Mouse (Mus musculus) heart, embryonic 13.5 days (tissue): ENCODE results near the gene Susd4. TPM values are rescaled to one million over a fixed set of nuclear protein-coding genes. Genes with fewer than 3 reads are reported as not detected.

Experiments
- ATAC-seq: fragments of 200-750 bp; cut with Nextera tagmentation; 2 replicates; pipeline ENCODE4 v1.8.0; 2017; ENCODE audit warnings: moderate TSS enrichment; ENCODE audit not compliant: insufficient number of reproducible peaks, low FRiP score, low TSS enrichment; ENCODE audit errors: extremely low read depth
- H3K27ac ChIP-seq: fragments of 300-500 bp; sonication (generic); replicated peaks from 2 replicates; pipeline ENCODE4 v1.5.1; 2015; ENCODE audit warnings: moderate library complexity, mild to moderate bottlenecking, inconsistent platforms
- H3K27me3 ChIP-seq: fragments of 300-500 bp; sonication (generic); replicated peaks from 2 replicates; pipeline ENCODE4 v1.6.1; 2015; ENCODE audit warnings: mild to moderate bottlenecking, inconsistent platforms
- H3K36me3 ChIP-seq: fragments of 300-500 bp; sonication (generic); 2 replicates; pipeline ENCODE4 v1.6.1; 2015; ENCODE audit warnings: mild to moderate bottlenecking, inconsistent platforms
- H3K4me1 ChIP-seq: fragments of 300-500 bp; sonication (generic); 2 replicates; pipeline ENCODE4 v1.6.1; 2015; ENCODE audit warnings: inconsistent platforms
- H3K4me2 ChIP-seq: fragments of 300-500 bp; sonication (generic); 2 replicates; pipeline ENCODE4 v1.6.1; 2015; ENCODE audit warnings: inconsistent platforms, mild to moderate bottlenecking, moderate library complexity
- H3K4me3 ChIP-seq: fragments of 300-500 bp; sonication (generic); 2 replicates; pipeline ENCODE4 v1.5.1; 2015; ENCODE audit warnings: moderate library complexity, mild to moderate bottlenecking, inconsistent platforms
- H3K9ac ChIP-seq: fragments of 300-500 bp; sonication (generic); 2 replicates; pipeline ENCODE4 v1.6.1; 2015; ENCODE audit warnings: inconsistent platforms, mild to moderate bottlenecking, moderate library complexity
- H3K9me3 ChIP-seq: fragments of 300-500 bp; sonication (generic); 2 replicates; pipeline ENCODE4 v1.6.1; 2016; ENCODE audit warnings: inconsistent platforms
- WGBS: fragments of 180-500 bp; shearing (Covaris S2); methylation state at CpG from one replicate; pipeline ENCODE4 v1.1.7; 2015; ENCODE audit warnings: mixed read lengths; 5-methylcytosine and 5-hydroxymethylcytosine counted together
- polyA plus RNA-seq: library from polyadenylated mRNA; unstranded; fragments of >200 nt; fragmentation: Nextera tagmentation; extraction: Ambion mirVana; gene quantifications from 2 replicates; pipeline ENCODE4 v1.2.1, GENCODE M21; 2015

Gene Susd4
- polyA plus RNA-seq, 1 experiment from 2014 or later: 5.5 TPM

DNA sequence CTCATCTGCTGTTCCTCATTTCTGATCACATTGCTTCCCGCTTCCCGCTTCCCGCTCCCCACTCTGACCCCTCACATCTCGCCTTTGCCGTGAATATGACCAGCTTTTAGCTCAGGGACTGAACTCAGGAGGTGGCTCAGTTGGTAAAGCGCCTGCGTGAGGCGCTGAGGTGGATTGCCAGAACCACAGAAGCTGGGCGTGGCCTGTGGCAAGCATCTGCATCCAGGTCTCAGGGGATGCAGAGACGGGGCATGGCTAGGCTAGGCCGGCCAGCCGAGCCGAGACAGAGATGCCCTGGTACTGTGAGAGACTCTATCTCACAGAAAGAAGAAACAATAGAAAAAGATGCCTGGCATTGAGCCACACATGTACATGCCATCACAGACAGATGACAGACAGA is 93.0 kb downstream of the Susd4 start:
- 75% methylated on average over 13 of the region's 13 CpGs for WGBS
- Histone ChIP-seq H3K4me1 (peaks cover 6% of the 10 kb centered on the region), H3K4me2 (no peak overlapping the region), H3K9ac (no peak overlapping the region), H3K36me3 (no peaks in the 10 kb centered on the region), H3K9me3 (no peaks in the 10 kb centered on the region), H3K27ac (no peak overlapping the region), H3K27me3 (0 out of 2 replicates have a peak, but pooled peaks cover 3% of the 10 kb centered on the region), H3K4me3 (no peak overlapping the region)
- ATAC-seq: no peak

DNA sequence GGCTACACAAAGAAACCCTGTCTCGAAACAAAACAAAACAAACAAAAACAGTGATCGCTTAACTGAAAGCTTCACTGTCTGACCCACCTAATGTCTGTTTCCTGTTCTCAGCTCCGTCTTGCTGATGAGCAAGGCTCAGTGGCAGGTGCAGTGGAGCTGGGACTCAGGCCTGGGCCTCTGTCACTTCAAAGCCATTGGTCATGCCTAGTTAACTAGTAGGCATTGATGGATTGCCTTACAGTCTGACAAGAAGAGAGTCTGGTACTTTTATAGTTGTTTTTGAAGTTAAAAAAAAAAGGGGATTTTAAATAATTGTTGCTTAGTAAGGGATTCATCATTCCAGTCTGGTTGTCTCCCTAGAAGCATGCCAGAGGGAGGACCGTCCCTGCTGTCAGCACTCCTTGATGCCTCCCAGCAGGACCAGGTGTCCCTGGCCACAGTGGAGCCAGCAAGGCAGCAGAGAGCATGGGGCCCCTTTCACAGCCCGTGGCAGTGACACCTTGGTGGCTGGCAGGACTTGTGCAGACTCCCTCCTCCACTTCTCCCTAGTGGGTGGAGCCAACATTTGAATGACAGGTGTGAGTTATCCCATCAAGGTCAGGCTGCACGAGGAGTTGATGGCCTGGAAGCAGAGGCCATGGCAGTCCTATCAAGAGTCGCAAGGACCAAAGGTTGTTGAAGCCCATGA is 98.2 kb downstream of the Susd4 start:
- no peak overlapping the region for H3K27ac ChIP-seq
- H3K4me3 ChIP-seq: no peak overlapping the region
- no peaks in the 10 kb centered on the region for H3K9me3 ChIP-seq
- peaks cover 12% of the 10 kb centered on the region for H3K4me1 ChIP-seq
- no peak overlapping the region for H3K9ac ChIP-seq
- 43% methylated on average over 7 of the region's 7 CpGs for WGBS
- no peaks in the 10 kb centered on the region for H3K36me3 ChIP-seq
- H3K27me3 ChIP-seq: 0 out of 2 replicates have a peak, but pooled peaks cover under 1% of the 10 kb centered on the region
- no peak overlapping the region for H3K4me2 ChIP-seq
- ATAC-seq: no peak

GRCm38 (mm10) chr1:182863396-182863795 is 99.7 kb downstream of the Susd4 start:
- H3K9me3 ChIP-seq: no peaks in the 10 kb centered on the region
- H3K4me3 ChIP-seq: no peak overlapping the region
- H3K27ac ChIP-seq: no peak overlapping the region
- no peak for ATAC-seq
- no peak overlapping the region for H3K4me2 ChIP-seq
- H3K9ac ChIP-seq: no peak overlapping the region
- H3K4me1 ChIP-seq: peaks cover 9% of the 10 kb centered on the region
- no peaks in the 10 kb centered on the region for H3K36me3 ChIP-seq
- 76% methylated on average over 6 of the region's 6 CpGs for WGBS
- H3K27me3 ChIP-seq: no peaks in the 10 kb centered on the region

- H3K9ac ChIP-seq: no peak overlapping the region
- WGBS: 83% methylated on average over 3 of the region's 3 CpGs
- no peaks in the 10 kb centered on the region for H3K27me3 ChIP-seq
- H3K4me1 ChIP-seq: peaks cover 9% of the 10 kb centered on the region; the same call in 1 of the 2 replicates
- no peak for ATAC-seq
- peaks cover 12% of the 10 kb centered on the region; the same call in 1 of the 2 replicates for H3K36me3 ChIP-seq
- no peak overlapping the region for H3K4me2 ChIP-seq
- peaks cover 20% of the 10 kb centered on the region for H3K9me3 ChIP-seq
- H3K4me3 ChIP-seq: no peak overlapping the region
- H3K27ac ChIP-seq: no peak overlapping the region
Observed at GRCm38 (mm10) chr1:182867886-182868285, 104.2 kb downstream of the Susd4 start.

GRCm38 (mm10) chr1:182868432-182869113 is 104.9 kb downstream of the Susd4 start:
- H3K27ac ChIP-seq: no peak overlapping the region
- no peaks in the 10 kb centered on the region for H3K27me3 ChIP-seq
- H3K9ac ChIP-seq: no peak overlapping the region
- H3K36me3 ChIP-seq: peaks cover 12% of the 10 kb centered on the region; the same call in 1 of the 2 replicates
- H3K4me2 ChIP-seq: no peak overlapping the region
- ATAC-seq: no peak
- no peak overlapping the region for H3K4me3 ChIP-seq
- 60% methylated on average over 14 of the region's 14 CpGs for WGBS
- peaks cover 26% of the 10 kb centered on the region for H3K9me3 ChIP-seq
- peaks cover 9% of the 10 kb centered on the region; the same call in 1 of the 2 replicates for H3K4me1 ChIP-seq

DNA sequence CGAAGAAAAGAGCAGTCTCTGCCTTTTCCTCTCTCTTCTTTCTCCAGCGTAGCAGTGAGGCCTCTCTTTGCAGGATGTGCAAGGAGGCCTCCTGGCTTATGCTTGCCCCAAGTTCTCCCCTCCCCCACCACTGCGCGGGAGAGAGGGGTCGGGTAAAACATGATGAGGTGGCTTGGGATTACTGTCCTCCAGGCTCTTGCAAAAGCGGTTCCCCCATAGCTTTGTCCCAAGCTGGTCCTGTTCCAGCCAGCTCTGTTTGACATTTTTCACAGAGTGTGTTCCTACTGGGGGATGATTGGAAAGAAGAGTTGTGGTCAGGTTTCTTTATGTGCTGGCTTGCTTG is 105.4 kb downstream of the Susd4 start:
- H3K27me3 ChIP-seq: no peaks in the 10 kb centered on the region
- peaks cover 27% of the 10 kb centered on the region for H3K9me3 ChIP-seq
- H3K4me3 ChIP-seq: no peak overlapping the region
- WGBS: 48% methylated on average over 6 of the region's 6 CpGs
- peaks cover 9% of the 10 kb centered on the region; the same call in 1 of the 2 replicates for H3K4me1 ChIP-seq
- H3K4me2 ChIP-seq: no peak overlapping the region
- no peak for ATAC-seq
- no peak overlapping the region for H3K27ac ChIP-seq
- peaks cover 12% of the 10 kb centered on the region; the same call in 1 of the 2 replicates for H3K36me3 ChIP-seq
- H3K9ac ChIP-seq: no peak overlapping the region

DNA sequence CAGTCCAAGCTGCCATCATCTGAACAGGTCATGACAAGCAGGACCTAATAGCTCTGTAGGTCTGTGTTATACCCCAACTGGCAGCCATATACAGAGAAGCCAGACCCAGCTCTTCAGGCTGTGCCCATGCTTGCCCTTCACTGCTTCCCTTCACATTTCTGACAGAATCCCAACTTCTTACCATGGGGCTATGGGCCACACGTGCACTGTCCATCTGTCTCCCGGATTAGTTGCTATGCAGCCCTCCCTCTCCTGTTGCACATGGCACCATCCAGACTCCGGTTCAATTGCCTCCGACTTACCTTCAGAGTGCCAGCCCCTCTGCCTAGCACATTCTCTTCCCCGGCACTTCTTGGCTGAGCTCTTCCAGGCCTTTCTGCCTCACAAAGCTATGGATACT is 114.5 kb downstream of the Susd4 start:
- H3K27me3 ChIP-seq: no peaks in the 10 kb centered on the region
- H3K9ac ChIP-seq: no peak overlapping the region
- ATAC-seq: no peak
- H3K27ac ChIP-seq: no peak overlapping the region
- H3K4me2 ChIP-seq: no peak overlapping the region
- H3K9me3 ChIP-seq: peaks cover 5% of the 10 kb centered on the region; the same call in 1 of the 2 replicates
- H3K4me3 ChIP-seq: no peak overlapping the region
- H3K4me1 ChIP-seq: peaks cover 15% of the 10 kb centered on the region
- WGBS: 84% methylated on average over 5 of the region's 5 CpGs
- no peaks in the 10 kb centered on the region for H3K36me3 ChIP-seq

DNA sequence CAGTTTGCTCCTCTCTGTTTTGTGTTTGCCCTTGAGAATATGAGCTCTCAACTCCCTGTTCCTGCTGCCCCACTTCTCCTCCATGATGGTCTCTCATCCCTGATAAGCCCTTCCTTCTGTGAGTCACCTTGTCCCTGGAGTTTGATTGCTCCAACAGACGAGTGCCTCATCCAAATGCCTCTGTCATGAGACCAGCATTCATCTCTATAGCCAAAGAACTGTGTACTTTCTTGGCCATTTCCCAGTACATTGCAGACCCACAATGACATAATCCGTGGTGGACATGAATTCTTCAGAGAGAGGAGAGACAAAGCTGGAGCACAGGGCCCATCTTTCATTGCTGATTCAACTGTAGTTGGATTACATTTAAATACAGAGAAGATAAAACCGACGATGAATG is 115.1 kb downstream of the Susd4 start:
- H3K36me3 ChIP-seq: no peaks in the 10 kb centered on the region
- no peak overlapping the region for H3K9ac ChIP-seq
- H3K4me2 ChIP-seq: no peak overlapping the region
- no peak overlapping the region for H3K4me3 ChIP-seq
- peaks cover 15% of the 10 kb centered on the region for H3K4me1 ChIP-seq
- no peaks in the 10 kb centered on the region for H3K27me3 ChIP-seq
- WGBS: 67% methylated on average over 4 of the region's 4 CpGs
- no peak overlapping the region for H3K27ac ChIP-seq
- no peaks in the 10 kb centered on the region for H3K9me3 ChIP-seq
- no peak for ATAC-seq

DNA sequence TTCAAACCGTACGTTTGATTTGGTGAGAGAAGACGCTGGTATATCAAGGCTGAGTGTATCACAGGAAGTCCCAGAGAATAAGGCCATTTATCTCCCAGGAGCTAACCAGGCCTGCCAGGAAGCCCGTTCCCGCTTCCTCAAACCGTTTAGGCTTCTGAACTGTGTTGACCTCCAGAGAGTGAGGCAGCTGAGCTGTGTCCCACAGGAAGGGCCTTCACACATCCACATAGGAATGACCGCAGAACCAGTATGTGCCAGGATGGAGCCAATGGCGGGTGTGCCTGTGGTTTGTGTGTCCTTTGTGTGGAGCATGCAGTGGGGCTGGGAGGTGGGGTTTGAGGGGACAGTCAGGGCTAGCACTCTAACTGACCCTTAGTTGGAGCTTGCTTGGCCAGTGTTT is 117.6 kb downstream of the Susd4 start:
- Histone ChIP-seq H3K27ac (no peak overlapping the region), H3K4me1 (peaks cover 15% of the 10 kb centered on the region), H3K4me3 (no peak overlapping the region), H3K9me3 (no peaks in the 10 kb centered on the region), H3K4me2 (no peak overlapping the region), H3K9ac (no peak overlapping the region), H3K27me3 (no peaks in the 10 kb centered on the region), H3K36me3 (no peaks in the 10 kb centered on the region)
- ATAC-seq: no peak
- WGBS: 59% methylated on average over 8 of the region's 8 CpGs

DNA sequence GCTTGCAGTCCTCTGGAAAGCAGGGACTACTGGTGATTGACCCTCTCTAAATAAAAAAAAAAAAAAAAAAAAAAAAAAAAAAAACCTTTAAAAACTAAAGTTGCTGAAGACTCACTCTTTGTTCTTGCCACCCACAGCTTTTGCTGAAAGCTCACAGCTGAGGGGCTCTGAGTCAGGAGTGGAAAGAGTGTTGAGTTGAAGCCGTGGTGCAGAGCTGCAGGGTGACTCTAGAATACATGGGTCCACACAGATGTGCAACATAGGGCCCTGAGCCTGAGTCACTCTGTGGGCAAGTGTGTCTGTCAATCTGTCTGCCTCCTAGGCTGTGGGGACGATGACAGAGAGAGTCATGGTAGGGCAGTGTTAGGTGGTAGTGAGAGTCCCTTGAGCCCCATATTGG is 119.0 kb downstream of the Susd4 start:
- peaks cover 15% of the 10 kb centered on the region for H3K4me1 ChIP-seq
- no peaks in the 10 kb centered on the region for H3K9me3 ChIP-seq
- no peak overlapping the region for H3K4me2 ChIP-seq
- H3K36me3 ChIP-seq: no peaks in the 10 kb centered on the region; the same call in 1 of the 2 replicates
- no peak overlapping the region for H3K9ac ChIP-seq
- WGBS: 74% methylated on average over 2 of the region's 2 CpGs
- H3K27ac ChIP-seq: no peak overlapping the region
- H3K4me3 ChIP-seq: no peak overlapping the region
- no peak for ATAC-seq
- H3K27me3 ChIP-seq: no peaks in the 10 kb centered on the region

GRCm38 (mm10) chr1:182895698-182896097 is 132.0 kb downstream of the Susd4 start:
- Histone ChIP-seq H3K4me2 (no peak overlapping the region), H3K27me3 (no peaks in the 10 kb centered on the region), H3K4me3 (no peak overlapping the region), H3K4me1 (no peaks in the 10 kb centered on the region), H3K9ac (no peak overlapping the region), H3K36me3 (no peaks in the 10 kb centered on the region), H3K27ac (no peak overlapping the region), H3K9me3 (no peaks in the 10 kb centered on the region)
- ATAC-seq: no peak
- 56% methylated on average over 9 of the region's 9 CpGs for WGBS

DNA sequence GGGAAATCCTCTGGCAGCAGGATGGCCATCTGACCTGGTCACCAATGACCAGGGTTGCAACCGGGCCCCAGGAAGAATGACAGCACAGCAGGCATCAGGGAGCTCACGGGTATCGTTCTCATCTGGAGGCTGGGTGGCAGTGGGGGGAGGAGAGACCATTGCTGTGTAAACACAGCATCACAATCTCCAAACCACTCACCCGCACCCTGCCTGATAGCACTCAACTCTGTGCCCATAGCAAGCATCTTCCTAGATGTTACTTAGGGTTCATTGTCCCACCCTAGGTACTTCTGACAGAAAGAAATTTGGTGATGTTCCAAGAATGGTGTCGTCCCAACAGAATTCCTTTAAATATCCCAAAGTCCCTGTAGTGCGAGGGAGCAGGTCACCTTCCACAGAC is 133.4 kb downstream of the Susd4 start:
- Histone ChIP-seq H3K36me3 (no peaks in the 10 kb centered on the region), H3K4me1 (no peaks in the 10 kb centered on the region), H3K27me3 (no peaks in the 10 kb centered on the region), H3K4me2 (no peak overlapping the region), H3K27ac (no peak overlapping the region), H3K4me3 (no peak overlapping the region), H3K9ac (no peak overlapping the region), H3K9me3 (no peaks in the 10 kb centered on the region)
- 51% methylated on average over 6 of the region's 6 CpGs for WGBS
- ATAC-seq: no peak
